Mouse (Mus musculus) CH12.LX (cell line): ENCODE data around the gene Teddm1b. TPM values are rescaled to one million over a fixed set of nuclear protein-coding genes. Genes with fewer than 3 reads are reported as not detected.

Experiments used
- DNase-seq: peaks from one replicate; pipeline ENCODE4 v3.0.0-alpha.2; 2013; ENCODE audit errors: extremely low read depth
- H3K27ac ChIP-seq: 2 replicates; pipeline ENCODE4 v1.5.1; 2012; ENCODE audit warnings: low read depth, mild to moderate bottlenecking, control low read depth, moderate library complexity; ENCODE audit not compliant: insufficient read depth
- H3K27me3 ChIP-seq: replicated peaks from 2 replicates; pipeline ENCODE3; 2012; ENCODE audit warnings: inconsistent platforms
- H3K36me3 ChIP-seq, 2 experiments: replicated peaks in 1 of 2; 2 replicates each; pipeline versions ENCODE3 to v1.6.1; 2012; ENCODE audit warnings: inconsistent platforms in 1 of 2, low read length in 1 of 2, mild to moderate bottlenecking in 1 of 2, mixed read lengths in 1 of 2, moderate library complexity in 1 of 2; ENCODE audit not compliant: control insufficient read depth in 1 of 2, insufficient read depth in 1 of 2
- H3K4me1 ChIP-seq, 2 experiments: 2 replicates each; pipeline ENCODE4 v1.6.1; 2012; ENCODE audit warnings: inconsistent platforms in 1 of 2, moderate library complexity in 1 of 2; ENCODE audit not compliant: insufficient read depth in 2 of 2, control insufficient read depth in 1 of 2
- H3K4me2 ChIP-seq: 2 replicates; pipeline ENCODE4 v1.6.1; 2012; ENCODE audit warnings: low read depth, mild to moderate bottlenecking, control low read depth; ENCODE audit not compliant: poor library complexity, insufficient read depth, severe bottlenecking
- H3K4me3 ChIP-seq, 3 experiments: fragments of 150-350 bp in 1 of 3; sonication (generic) in 1 of 3; replicated peaks in 1 of 3; 2 replicates each; pipeline versions ENCODE3 to v1.5.1; 2011 to 2012; ENCODE audit warnings: low read depth in 2 of 3, low read length in 2 of 3, mild to moderate bottlenecking in 2 of 3, moderate library complexity in 2 of 3, control low read depth in 1 of 3, improper control_type of control experiment in 1 of 3, inconsistent platforms in 1 of 3, mixed read lengths in 1 of 3; ENCODE audit not compliant: poor library complexity in 1 of 3
- H3K79me2 ChIP-seq: replicated peaks from 2 replicates; pipeline ENCODE4 v1.6.1; 2012; ENCODE audit warnings: mild to moderate bottlenecking, moderate library complexity; ENCODE audit not compliant: control insufficient read depth, poor library complexity, insufficient read depth, severe bottlenecking; ENCODE audit errors: extremely low read depth
- H3K9ac ChIP-seq: 2 replicates; pipeline ENCODE4 v1.6.1; 2012; ENCODE audit warnings: low read depth, mild to moderate bottlenecking, control low read depth, moderate library complexity; ENCODE audit not compliant: insufficient read depth
- H3K9me3 ChIP-seq: replicated peaks from 2 replicates; pipeline ENCODE3; 2012; ENCODE audit warnings: low read length, inconsistent platforms, mixed read lengths
- CHD1 ChIP-seq: IDR thresholded peaks from 2 replicates; pipeline ENCODE4 v1.6.1; 2012; ENCODE audit warnings: low read depth, low read length, improper control_type of control experiment, inconsistent platforms
- CHD2 ChIP-seq: IDR thresholded peaks from 2 replicates; pipeline ENCODE4 v1.6.1; 2011; ENCODE audit warnings: low read length, improper control_type of control experiment
- CTCF ChIP-seq, 2 experiments: IDR thresholded peaks in 1 of 2; conservative IDR thresholded peaks in 1 of 2; 2 replicates each; pipeline ENCODE4 v1.5.1; 2011 to 2012; ENCODE audit warnings: low read depth in 2 of 2, low read length in 2 of 2, improper control_type of control experiment in 1 of 2, inconsistent platforms in 1 of 2, mild to moderate bottlenecking in 1 of 2, moderate library complexity in 1 of 2
- E2F4 ChIP-seq: IDR thresholded peaks from 2 replicates; pipeline ENCODE4 v1.6.1; 2011; ENCODE audit warnings: low read depth, low read length, improper control_type of control experiment; ENCODE audit not compliant: insufficient replicate concordance
- ELF1 ChIP-seq: IDR thresholded peaks from 2 replicates; pipeline ENCODE4 v1.6.1; 2014; ENCODE audit warnings: low read depth, mild to moderate bottlenecking, inconsistent platforms, low read length, improper control_type of control experiment
- HCFC1 ChIP-seq: IDR thresholded peaks from 2 replicates; pipeline ENCODE4 v1.6.1; 2012; ENCODE audit warnings: low read depth, mild to moderate bottlenecking, inconsistent platforms, low read length, improper control_type of control experiment
- JUN ChIP-seq: IDR thresholded peaks from 2 replicates; pipeline ENCODE4 v1.6.1; 2011; ENCODE audit warnings: low read depth, mild to moderate bottlenecking, low read length, improper control_type of control experiment, moderate library complexity; ENCODE audit not compliant: insufficient read depth
- JUND ChIP-seq: conservative IDR thresholded peaks from 2 replicates; pipeline ENCODE4 v1.6.1; 2011; ENCODE audit warnings: low read depth, low read length, improper control_type of control experiment
- MAFK ChIP-seq: IDR thresholded peaks from 2 replicates; pipeline ENCODE4 v1.6.1; 2011; ENCODE audit warnings: low read length, improper control_type of control experiment; ENCODE audit not compliant: insufficient replicate concordance
- MAZ ChIP-seq: IDR thresholded peaks from 2 replicates; pipeline ENCODE4 v1.6.1; 2012; ENCODE audit warnings: low read depth, mild to moderate bottlenecking, inconsistent platforms, low read length, improper control_type of control experiment, moderate library complexity
- MYC ChIP-seq: IDR thresholded peaks from 2 replicates; pipeline ENCODE4 v1.6.1; 2011; ENCODE audit warnings: low read depth, mild to moderate bottlenecking, improper control_type of control experiment, low read length
- NELFE ChIP-seq: IDR thresholded peaks from 2 replicates; pipeline ENCODE4 v1.6.1; 2011; ENCODE audit warnings: low read depth, low read length, improper control_type of control experiment
- NRF1 ChIP-seq: IDR thresholded peaks from 2 replicates; pipeline ENCODE4 v1.6.1; 2014; ENCODE audit warnings: low read depth, mild to moderate bottlenecking, inconsistent platforms, low read length, improper control_type of control experiment, moderate library complexity
- PAX5 ChIP-seq: IDR thresholded peaks from 2 replicates; pipeline ENCODE4 v1.6.1; 2012; ENCODE audit warnings: low read length, inconsistent platforms, mixed read lengths
- POLR2A ChIP-seq: IDR thresholded peaks from 2 replicates; pipeline ENCODE4 v1.6.1; 2011; ENCODE audit warnings: low read depth, mild to moderate bottlenecking, improper control_type of control experiment, low read length
- POLR2AphosphoS2 ChIP-seq: IDR thresholded peaks from 2 replicates; pipeline ENCODE4 v1.6.1; 2011; ENCODE audit warnings: low read depth, low read length, improper control_type of control experiment
- RCOR1 ChIP-seq: conservative IDR thresholded peaks from 2 replicates; pipeline ENCODE4 v1.6.1; 2012; ENCODE audit warnings: low read depth, mild to moderate bottlenecking, inconsistent platforms, low read length, improper control_type of control experiment
- SIN3A ChIP-seq: IDR thresholded peaks from 2 replicates; pipeline ENCODE4 v1.6.1; 2012; ENCODE audit warnings: low read length, improper control_type of control experiment, inconsistent platforms
- SMC3 ChIP-seq: IDR thresholded peaks from 2 replicates; pipeline ENCODE4 v1.6.1; 2011; ENCODE audit warnings: low read depth, low read length, improper control_type of control experiment
- TBP ChIP-seq: conservative IDR thresholded peaks from 2 replicates; pipeline ENCODE4 v1.6.1; 2011; ENCODE audit warnings: low read depth, low read length, improper control_type of control experiment
- UBTF ChIP-seq: IDR thresholded peaks from 2 replicates; pipeline ENCODE4 v1.6.1; 2012; ENCODE audit warnings: low read depth, mild to moderate bottlenecking, inconsistent platforms, low read length, improper control_type of control experiment, moderate library complexity
- USF1 ChIP-seq: IDR thresholded peaks from 2 replicates; pipeline ENCODE4 v1.6.1; 2014; ENCODE audit warnings: low read depth, mild to moderate bottlenecking, inconsistent platforms, low read length, improper control_type of control experiment
- ZMIZ1 ChIP-seq: IDR thresholded peaks from 2 replicates; pipeline ENCODE4 v1.6.1; 2012; ENCODE audit warnings: low read depth, mild to moderate bottlenecking, inconsistent platforms, low read length, improper control_type of control experiment
- dilution Hi-C: fragments of 300-500 bp; cut with MboI; formaldehyde crosslinking; loops from 2 replicates; pipeline ENCODE4 v1.14.3; 2020; ENCODE audit warnings: low sequenced_read_pairs; ENCODE audit not compliant: extremely low pct_unique_long_range_greater_than_20kb, extremely low pct_ligation_motif_present
- in situ Hi-C: fragments of 300-500 bp; cut with MboI; formaldehyde crosslinking; loops from 3 replicates; pipeline ENCODE4 v1.14.3; 2019; ENCODE audit warnings: low sequenced_read_pairs, low pct_ligation_motif_present, low pct_unique_long_range_greater_than_20kb, mixed read lengths
- polyA plus RNA-seq: library from polyadenylated mRNA; unstranded; fragments of >175 nt; gene quantifications from 2 replicates; pipeline ENCODE4 v1.2.1, GENCODE M21; 2012; ENCODE audit warnings: low read depth; ENCODE audit not compliant: insufficient read length
- total RNA-seq, 2 experiments: library from RNA; depleted of rRNA; stranded (reverse); fragments of 300-350 nt in 1 of 2; fragments of >200 nt in 1 of 2; gene quantifications; 2 replicates each; pipeline ENCODE4 v1.2.3; 2012 to 2014

Teddm1b gene
- total and polyA plus RNA-seq, 3 experiments: 0.10 TPM; not detected in 2

DNA sequence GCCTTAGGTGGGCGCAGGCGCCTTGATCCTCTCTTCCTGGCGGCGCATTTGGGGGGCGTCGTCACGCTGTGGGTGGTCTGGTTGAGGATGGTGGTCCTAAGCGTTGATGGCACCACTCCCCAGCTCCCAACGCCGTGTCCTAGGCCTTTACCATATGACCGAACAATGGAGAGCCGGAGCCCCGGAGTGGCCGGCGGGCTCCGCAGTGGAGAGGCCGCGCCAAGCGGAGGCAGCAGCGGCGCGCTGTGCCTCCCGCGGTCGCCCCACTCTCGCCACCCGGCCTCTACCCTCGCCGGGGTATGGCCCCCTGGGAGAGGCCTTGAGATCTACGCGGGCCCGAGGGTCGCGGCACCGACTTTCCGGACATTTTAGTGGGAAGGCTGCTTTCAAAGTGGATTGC is 26.2 kb downstream of the Teddm1b start:
- H3K4me3 ChIP-seq: peak overlapping the region; percentile 69 to 97 (median 91)
- no peaks in the 10 kb centered on the region for H3K9me3 ChIP-seq
- no peak overlapping the region for H3K27ac ChIP-seq
- TF ChIP-seq SIN3A: 0 out of 2 replicates have a peak, but pooled peaks have one; percentile 45
- TF ChIP-seq POLR2AphosphoS2: no peak
- TF ChIP-seq NRF1: no peak
- TF ChIP-seq CHD1: no peak
- TF ChIP-seq POLR2A: no peak
- TF ChIP-seq UBTF: peak; percentile 88
- TF ChIP-seq ELF1: no peak
- TF ChIP-seq HCFC1: no peak
- no peak for TF ChIP-seq SMC3
- no peak for TF ChIP-seq RCOR1
- TF ChIP-seq TBP: no peak
- TF ChIP-seq USF1: no peak
- no peaks in the 10 kb centered on the region for H3K27me3 ChIP-seq
- peaks cover 16 to 28% of the 10 kb centered on the region in 2 experiments for H3K36me3 ChIP-seq
- H3K4me1 ChIP-seq: peaks cover 3 to 37% of the 10 kb centered on the region in 2 experiments; a peak in 3 of 4 replicates
- peak; percentile 6 for DNase-seq
- peak overlapping the region; percentile 61 for H3K9ac ChIP-seq
- in situ Hi-C loops: no loop called here
- H3K79me2 ChIP-seq: no peaks in the 10 kb centered on the region
- peak overlapping the region; percentile 75 for H3K4me2 ChIP-seq
- dilution Hi-C loops: no loop called here

DNA sequence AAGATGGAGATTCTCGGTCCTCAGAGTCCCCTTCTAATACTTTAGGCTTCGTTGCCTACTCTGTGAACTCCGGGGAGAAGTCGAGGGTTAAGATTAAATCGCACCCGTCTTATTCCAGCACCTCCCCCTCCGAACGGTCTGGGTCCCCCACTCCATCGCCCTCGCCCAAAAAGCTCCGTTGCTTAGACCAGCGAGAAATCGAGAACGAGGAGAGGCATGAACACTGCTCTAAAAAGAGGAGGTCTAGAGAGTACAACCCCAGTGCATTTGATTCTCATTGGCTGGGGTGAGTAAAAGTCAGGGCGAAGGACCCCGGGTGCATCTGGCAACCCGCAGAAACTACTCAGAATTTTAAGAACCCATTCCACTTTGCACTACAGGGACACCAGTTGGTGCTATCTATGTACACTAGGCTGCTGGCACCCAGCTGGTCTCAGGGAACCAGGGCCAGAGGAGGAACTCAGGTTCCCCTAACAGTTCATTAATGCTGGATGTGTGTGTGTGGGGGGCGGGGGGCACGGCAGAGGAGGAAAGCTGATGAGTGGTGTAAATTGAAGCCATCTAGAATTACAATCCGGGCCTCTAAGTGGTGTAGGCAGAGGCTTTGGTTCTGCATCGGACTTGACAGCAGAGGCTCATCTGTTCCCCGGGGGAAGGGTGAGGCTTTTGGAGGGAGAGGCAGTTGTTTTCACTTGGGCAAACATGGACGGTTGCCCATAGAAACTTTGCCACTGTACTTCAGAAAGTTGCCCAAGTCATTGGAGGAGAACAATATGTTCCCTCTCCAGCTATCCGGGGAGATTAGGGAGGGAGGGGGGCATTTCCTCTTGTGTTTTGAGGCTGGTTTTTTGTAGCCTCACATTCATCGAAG is 26.9 kb downstream of the Teddm1b start:
- H3K9me3 ChIP-seq: no peaks in the 10 kb centered on the region
- dilution Hi-C loops: no loop called here
- peak overlapping the region; percentile 69 to 97 (median 91) for H3K4me3 ChIP-seq
- H3K27me3 ChIP-seq: no peaks in the 10 kb centered on the region
- TF ChIP-seq CHD2: no peak
- no peak for TF ChIP-seq SMC3
- TF ChIP-seq POLR2AphosphoS2: no peak
- no peak for TF ChIP-seq E2F4
- TF ChIP-seq ZMIZ1: no peak
- no peak for TF ChIP-seq MAFK
- TF ChIP-seq PAX5: no peak
- TF ChIP-seq MYC: no peak
- no peak for TF ChIP-seq JUN
- TF ChIP-seq HCFC1: no peak
- TF ChIP-seq ELF1: no peak
- TF ChIP-seq USF1: no peak
- TF ChIP-seq CTCF (conservative IDR thresholded peaks at IDR 0.05 in 1 of 2, IDR thresholded peaks at IDR 0.05 in 1 of 2; ENCODE audit: low read depth in 2 of 2, low read length in 2 of 2): no peak
- TF ChIP-seq JUND: no peak
- no peak for TF ChIP-seq NELFE
- no peak for TF ChIP-seq MAZ
- H3K27ac ChIP-seq: no peak overlapping the region
- H3K4me2 ChIP-seq: peak overlapping the region; percentile 75
- peaks cover 3 to 37% of the 10 kb centered on the region in 2 experiments; a peak in 3 of 4 replicates for H3K4me1 ChIP-seq
- DNase-seq: peak; percentile 7
- H3K79me2 ChIP-seq: no peaks in the 10 kb centered on the region
- H3K36me3 ChIP-seq: peaks cover 19 to 33% of the 10 kb centered on the region in 2 experiments
- in situ Hi-C loops: no loop called here
- H3K9ac ChIP-seq: peak overlapping the region; percentile 61
